Mouse (Mus musculus): ENCODE results near the gene Ppp1r13l.

The Ppp1r13l gene

GRCm38 (mm10) chr7:19337122-19337521 is 22.4 kb upstream of the Ppp1r13l start:
- DNase-seq (ENCODE audit: low read depth, low spot score): no peak

- DNase-seq (ENCODE audit: low read depth, low spot score): no peak
These were observed 21.5 kb upstream of the Ppp1r13l start for GRCm38 (mm10) chr7:19338060-19338459.

GRCm38 (mm10) chr7:19338596-19338995 is 21.0 kb upstream of the Ppp1r13l start:
- no peak for DNase-seq (ENCODE audit: low read depth, low spot score)

GRCm38 (mm10) chr7:19341250-19341649 is 18.3 kb upstream of the Ppp1r13l start:
- no peak for DNase-seq (ENCODE audit: low read depth, low spot score)

- DNase-seq (ENCODE audit: low read depth, low spot score): peak; percentile 55
These were observed 17.7 kb upstream of the Ppp1r13l start for GRCm38 (mm10) chr7:19341761-19342409.

GRCm38 (mm10) chr7:19342481-19343027 is 17.0 kb upstream of the Ppp1r13l start:
- DNase-seq (ENCODE audit: low read depth, low spot score): no peak

- DNase-seq (ENCODE audit: low read depth, low spot score): peak; percentile 90
These were observed 16.2 kb upstream of the Ppp1r13l start for GRCm38 (mm10) chr7:19343210-19343808.

GRCm38 (mm10) chr7:19344237-19344847 is 15.2 kb upstream of the Ppp1r13l start, which contains the start of gene Ercc1:
Gene Ercc1, plus strand, starts transcription at chr7:19344778.
- no peak for DNase-seq (ENCODE audit: low read depth, low spot score)

GRCm38 (mm10) chr7:19344938-19345471 is 14.5 kb upstream of the Ppp1r13l start:
- DNase-seq (ENCODE audit: low read depth, low spot score): peak; percentile 99

GRCm38 (mm10) chr7:19349188-19349915 is 10.2 kb upstream of the Ppp1r13l start:
- no peak for DNase-seq (ENCODE audit: low read depth, low spot score)

GRCm38 (mm10) chr7:19350221-19350620 is 9.3 kb upstream of the Ppp1r13l start:
- DNase-seq (ENCODE audit: low read depth, low spot score): no peak

- no peak for DNase-seq (ENCODE audit: low read depth, low spot score)
These were observed 4.6 kb upstream of the Ppp1r13l start for GRCm38 (mm10) chr7:19354991-19355390.

GRCm38 (mm10) chr7:19356311-19356710 is 3.2 kb upstream of the Ppp1r13l start:
- DNase-seq (ENCODE audit: low read depth, low spot score): no peak

- no peak for DNase-seq (ENCODE audit: low read depth, low spot score)
These were observed 1.9 kb upstream of the Ppp1r13l start for GRCm38 (mm10) chr7:19357381-19358375.

GRCm38 (mm10) chr7:19358634-19359033 is 915 bp upstream of the Ppp1r13l start:
- no peak for DNase-seq (ENCODE audit: low read depth, low spot score)

GRCm38 (mm10) chr7:19359892-19360641 is 518 bp downstream of the Ppp1r13l start:
- peak; percentile 88 for DNase-seq (ENCODE audit: low read depth, low spot score)

- DNase-seq (ENCODE audit: low read depth, low spot score): peak; percentile 87
These were observed 1.4 kb downstream of the Ppp1r13l start for GRCm38 (mm10) chr7:19360944-19361343.

- peak; percentile 79 for DNase-seq (ENCODE audit: low read depth, low spot score)
These were observed 2.2 kb downstream of the Ppp1r13l start for GRCm38 (mm10) chr7:19361720-19362119.

- no peak for DNase-seq (ENCODE audit: low read depth, low spot score)
These were observed 2.7 kb downstream of the Ppp1r13l start for GRCm38 (mm10) chr7:19362276-19362675.

- DNase-seq (ENCODE audit: low read depth, low spot score): peak; percentile 88
These were observed 4.3 kb downstream of the Ppp1r13l start for GRCm38 (mm10) chr7:19363881-19364280.
